Mouse (Mus musculus): ENCODE measurements around the gene Slc4a3. TPM values are rescaled to one million over a fixed set of nuclear protein-coding genes. Genes with fewer than 3 reads are reported as not detected.

The Slc4a3 gene
- polyA plus RNA-seq, 1 experiment, result not detected

GRCm38 (mm10) chr1:75565616-75566015 is 19.6 kb downstream of the Slc4a3 start:
- no peak for TF ChIP-seq GATA1 (IDR thresholded peaks at IDR 0.05; ENCODE audit: low read length)

GRCm38 (mm10) chr1:75570403-75570802 is 24.3 kb downstream of the Slc4a3 start:
- TF ChIP-seq GATA1 (IDR thresholded peaks at IDR 0.05; ENCODE audit: low read length), result no peak

GRCm38 (mm10) chr1:75572776-75573175 is 26.7 kb downstream of the Slc4a3 start:
- no peak for TF ChIP-seq GATA1 (IDR thresholded peaks at IDR 0.05; ENCODE audit: low read length)

- no peak for TF ChIP-seq GATA1 (IDR thresholded peaks at IDR 0.05; ENCODE audit: low read length)
Observed at GRCm38 (mm10) chr1:75573715-75574114, 27.6 kb downstream of the Slc4a3 start.

- TF ChIP-seq GATA1 (IDR thresholded peaks at IDR 0.05; ENCODE audit: low read length), result no peak
Observed at GRCm38 (mm10) chr1:75574476-75575310, 28.6 kb downstream of the Slc4a3 start.

GRCm38 (mm10) chr1:75581936-75582624 is 36.0 kb downstream of the Slc4a3 start:
- no peak for TF ChIP-seq GATA1 (IDR thresholded peaks at IDR 0.05; ENCODE audit: low read length)

GRCm38 (mm10) chr1:75582625-75582956 is 36.5 kb downstream of the Slc4a3 start:
- no peak for TF ChIP-seq GATA1 (IDR thresholded peaks at IDR 0.05; ENCODE audit: low read length)

GRCm38 (mm10) chr1:75583034-75583433 is 37.0 kb downstream of the Slc4a3 start:
- no peak for TF ChIP-seq GATA1 (IDR thresholded peaks at IDR 0.05; ENCODE audit: low read length)

GRCm38 (mm10) chr1:75586791-75587190 is 40.7 kb downstream of the Slc4a3 start:
- no peak for TF ChIP-seq GATA1 (IDR thresholded peaks at IDR 0.05; ENCODE audit: low read length)

GRCm38 (mm10) chr1:75587738-75588719 is 42.0 kb downstream of the Slc4a3 start:
- no peak for TF ChIP-seq GATA1 (IDR thresholded peaks at IDR 0.05; ENCODE audit: low read length)

- no peak for TF ChIP-seq GATA1 (IDR thresholded peaks at IDR 0.05; ENCODE audit: low read length)
Observed at GRCm38 (mm10) chr1:75588874-75589273, 42.8 kb downstream of the Slc4a3 start.

GRCm38 (mm10) chr1:75589983-75590382 is 43.9 kb downstream of the Slc4a3 start:
- TF ChIP-seq GATA1 (IDR thresholded peaks at IDR 0.05; ENCODE audit: low read length), result no peak

- no peak for TF ChIP-seq GATA1 (IDR thresholded peaks at IDR 0.05; ENCODE audit: low read length)
Observed at GRCm38 (mm10) chr1:75593956-75594355, 47.9 kb downstream of the Slc4a3 start.

- TF ChIP-seq GATA1 (IDR thresholded peaks at IDR 0.05; ENCODE audit: low read length), result no peak
Observed at GRCm38 (mm10) chr1:75594836-75595235, 48.8 kb downstream of the Slc4a3 start.

- no peak for TF ChIP-seq GATA1 (IDR thresholded peaks at IDR 0.05; ENCODE audit: low read length)
Observed at GRCm38 (mm10) chr1:75595930-75596329, 49.9 kb downstream of the Slc4a3 start.

- TF ChIP-seq GATA1 (IDR thresholded peaks at IDR 0.05; ENCODE audit: low read length), result no peak
Observed at GRCm38 (mm10) chr1:75596906-75597305, 50.8 kb downstream of the Slc4a3 start.

All from G1E-ER4 (cell line).